Mouse (Mus musculus) cerebral cortex, adult 2 months (tissue): ENCODE measurements around the gene Pcsk4.

Experiments
- WGBS: fragments of 180-500 bp; shearing (Covaris S2); methylation state at CpG from one replicate; pipeline ENCODE4 v1.1.7; 2018; 5-methylcytosine and 5-hydroxymethylcytosine counted together

Pcsk4 gene

GRCm38 (mm10) chr10:80271870-80272585, 57.3 kb downstream of the Pcsk4 start:
- whole genome bisulfite sequencing, result 78% methylated on average over 8 of the region's 8 CpGs
